Mouse (Mus musculus) heart, adult 8-10 months (tissue): ENCODE results near the gene Idh3g. TPM values are rescaled to one million over a fixed set of nuclear protein-coding genes. Genes with fewer than 3 reads are reported as not detected.
"Not testable (repeated sequence)": the region's sequence is repeated elsewhere in the genome, so short reads cannot be mapped to it uniquely, and the experiment has no call there.

Experiments
- DNase-seq: peaks from one replicate; pipeline ENCODE4 v3.0.0; 2022; ENCODE audit warnings: low spot score
- total RNA-seq, 4 experiments: library from RNA; stranded (reverse); gene quantifications; 2 replicates each; pipeline ENCODE4 v1.2.4; 2022

Idh3g gene
- total RNA-seq, 4 experiments from 2014 or later: 702 to 775 (median 723) TPM

GRCm38 (mm10) chrX:73756334-73757140 lies 30.2 kb downstream of the Idh3g start, which contains the start of gene Plxnb3:
Plxnb3 (plus strand) TSS chrX:73757090.
- no peak for DNase-seq

GRCm38 (mm10) chrX:73748977-73749376 lies 37.7 kb downstream of the Idh3g start:
- DNase-seq: no peak

GRCm38 (mm10) chrX:73744774-73745481 lies 41.8 kb downstream of the Idh3g start:
- DNase-seq: no peak

- DNase-seq: not testable (repeated sequence)
Observed at GRCm38 (mm10) chrX:73739841-73740240, 46.9 kb downstream of the Idh3g start.

GRCm38 (mm10) chrX:73739151-73739550 lies 47.5 kb downstream of the Idh3g start:
- no peak for DNase-seq

GRCm38 (mm10) chrX:73738155-73738554 lies 48.5 kb downstream of the Idh3g start:
- DNase-seq: no peak

- DNase-seq: no peak
Observed at GRCm38 (mm10) chrX:73730908-73731307, 55.8 kb downstream of the Idh3g start.

Other genes starting within 250 kb of the Idh3g start
- gene Dusp9, start 147.5 kb downstream of the Idh3g start, total RNA-seq: under 1 TPM in 1 of 4 experiments, not detected in 3; 0.19 TPM
- 1 to 10 TPM; 5.2 to 9.5 (median 8.1) TPM for gene Pnck, start 126.8 kb downstream of the Idh3g start, total RNA-seq
- gene Slc6a8, start 113.7 kb downstream of the Idh3g start, total RNA-seq: 100 to 1,000 TPM; 157 to 195 (median 180) TPM
- gene Bcap31, start 70.7 kb downstream of the Idh3g start, total RNA-seq: 10 to 100 TPM; 65.8 to 86.6 (median 78.8) TPM
- gene Abcd1, start 70.3 kb downstream of the Idh3g start, total RNA-seq: 10 to 100 TPM; 26.6 to 29.7 (median 28.2) TPM
- 1 to 10 TPM; 1.6 to 1.9 (median 1.7) TPM for gene Plxnb3, start 29.8 kb downstream of the Idh3g start, total RNA-seq
- gene Srpk3, start 12.5 kb downstream of the Idh3g start, total RNA-seq: 10 to 100 TPM; 23.9 to 31.6 (median 30.8) TPM
- 10 to 100 TPM; 75.9 to 94.2 (median 84.8) TPM for gene Ssr4, start 131 bp upstream of the Idh3g start, total RNA-seq
- gene Pdzd4, start 38.1 kb upstream of the Idh3g start, total RNA-seq: 1 to 10 TPM; 1.2 to 1.7 (median 1.6) TPM
- not detected for gene Avpr2, start 105.2 kb upstream of the Idh3g start, total RNA-seq
- 1 to 10 TPM; 3.3 to 5.3 (median 4.2) TPM for gene L1cam, start 109.2 kb upstream of the Idh3g start, total RNA-seq
- 1 to 10 TPM in 2 of 4 experiments, under 1 TPM in 2; 0.47 to 2.9 (median 1.3) TPM for gene Arhgap4, start 135.0 kb upstream of the Idh3g start, total RNA-seq
- gene Naa10, start 135.0 kb upstream of the Idh3g start, total RNA-seq: 10 to 100 TPM; 46.4 to 59.7 (median 56.5) TPM
- gene Renbp, start 144.0 kb upstream of the Idh3g start, total RNA-seq: 1 to 10 TPM; 4.9 to 7.5 (median 6.1) TPM
- 10 to 100 TPM; 36.7 to 39.7 (median 39.7) TPM for gene Hcfc1, start 179.5 kb upstream of the Idh3g start, total RNA-seq
- 10 to 100 TPM; 56.3 to 66.4 (median 60.9) TPM for gene Irak1, start 237.0 kb upstream of the Idh3g start, total RNA-seq